Mouse (Mus musculus): ENCODE data around the gene Nploc4. TPM values are rescaled to one million over a fixed set of nuclear protein-coding genes. Genes with fewer than 3 reads are reported as not detected.

Nploc4 gene
- 55.7 and 56.8 TPM in 2 replicates for polyA plus RNA-seq (2016; fragmentation: Nextera tagmentation; extraction: Ambion mirVana)

DNA sequence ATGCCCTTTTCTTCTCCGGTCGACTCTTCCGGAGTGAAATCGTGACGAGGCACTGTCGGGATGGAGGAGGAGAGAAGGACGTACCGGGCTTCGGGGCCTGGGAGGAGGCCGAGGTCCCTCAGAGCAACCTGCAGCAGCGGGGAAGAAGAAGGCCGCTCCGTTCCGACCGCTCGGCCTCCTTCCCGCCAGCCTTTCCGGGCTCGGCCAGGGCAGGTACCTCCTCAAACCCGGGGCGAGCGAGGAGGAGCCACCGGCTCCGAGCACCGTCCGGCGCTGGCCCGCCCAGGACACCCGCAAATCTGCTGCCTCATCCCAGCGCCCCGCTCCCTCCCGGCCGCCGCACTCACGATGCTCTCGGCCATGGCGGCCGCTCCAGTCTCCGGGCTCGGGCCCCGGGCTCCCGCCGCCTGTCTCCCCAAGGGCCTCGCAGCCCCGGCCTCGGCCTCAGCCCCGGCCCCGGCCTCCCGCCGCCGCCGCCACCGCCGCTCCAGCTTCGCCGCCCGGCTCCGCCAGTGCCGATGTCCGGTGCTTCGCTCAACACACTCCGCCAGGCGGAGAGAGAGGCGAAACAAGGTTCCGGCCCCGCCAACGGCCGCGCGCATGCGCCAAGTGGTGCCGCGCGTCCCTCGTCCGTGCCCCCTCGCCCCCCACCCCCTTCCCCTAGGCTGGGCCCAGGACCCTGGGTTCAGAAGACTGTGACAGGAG, at the start of gene Nploc4:
TSS of gene Nploc4 (minus strand) at position 557 of the 705 bp plus-strand sequence.
- WGBS = under 1% methylated on average over 64 of the region's 77 CpGs
- Histone ChIP-seq H3K27me3 (ENCODE audit: low read depth, poor library complexity, severe bottlenecking) (no peaks in the 10 kb centered on the region), H3K4me1 (peaks cover 18% of the 10 kb centered on the region), H3K4me3 (peak within 1 kb of the TSS; percentile 99), H3K36me3 (peaks cover 37% of the 10 kb centered on the region), H3K9me3 (replicated peaks) (no peaks in the 10 kb centered on the region), H3K27ac (peak within 1 kb of the TSS; percentile 97)
- DNase-seq (ENCODE audit: low spot score) = peak; percentile 97

DNA sequence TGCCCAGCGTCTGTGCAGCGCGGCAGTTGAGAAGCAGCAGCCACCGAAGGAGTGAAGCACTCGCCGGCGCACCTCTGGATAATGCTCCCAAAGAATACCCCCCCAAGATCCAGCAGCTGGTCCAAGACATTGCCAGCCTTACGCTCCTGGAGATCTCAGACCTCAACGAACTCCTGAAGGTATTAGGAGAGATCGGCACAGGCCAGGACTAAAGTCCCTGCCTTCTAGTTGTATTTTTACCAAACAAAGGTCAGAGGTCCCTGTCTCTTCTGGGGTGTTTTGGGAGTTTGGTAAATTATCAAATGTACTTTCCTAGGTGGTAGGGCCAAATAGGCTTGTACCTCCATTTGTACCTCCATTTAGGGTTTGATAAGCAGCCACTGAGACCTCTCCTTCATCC, 47.7 kb upstream of the Nploc4 start:
- Histone ChIP-seq H3K36me3 (peaks cover 88% of the 10 kb centered on the region), H3K9me3 (replicated peaks) (no peaks in the 10 kb centered on the region), H3K4me3 (peak overlapping the region; percentile 98), H3K27me3 (ENCODE audit: low read depth, poor library complexity, severe bottlenecking) (no peaks in the 10 kb centered on the region), H3K27ac (peak overlapping the region; percentile 95), H3K4me1 (peaks cover 32% of the 10 kb centered on the region)
- no peak for DNase-seq (ENCODE audit: low spot score)
- 11% methylated on average over 10 of the region's 10 CpGs for WGBS

DNA sequence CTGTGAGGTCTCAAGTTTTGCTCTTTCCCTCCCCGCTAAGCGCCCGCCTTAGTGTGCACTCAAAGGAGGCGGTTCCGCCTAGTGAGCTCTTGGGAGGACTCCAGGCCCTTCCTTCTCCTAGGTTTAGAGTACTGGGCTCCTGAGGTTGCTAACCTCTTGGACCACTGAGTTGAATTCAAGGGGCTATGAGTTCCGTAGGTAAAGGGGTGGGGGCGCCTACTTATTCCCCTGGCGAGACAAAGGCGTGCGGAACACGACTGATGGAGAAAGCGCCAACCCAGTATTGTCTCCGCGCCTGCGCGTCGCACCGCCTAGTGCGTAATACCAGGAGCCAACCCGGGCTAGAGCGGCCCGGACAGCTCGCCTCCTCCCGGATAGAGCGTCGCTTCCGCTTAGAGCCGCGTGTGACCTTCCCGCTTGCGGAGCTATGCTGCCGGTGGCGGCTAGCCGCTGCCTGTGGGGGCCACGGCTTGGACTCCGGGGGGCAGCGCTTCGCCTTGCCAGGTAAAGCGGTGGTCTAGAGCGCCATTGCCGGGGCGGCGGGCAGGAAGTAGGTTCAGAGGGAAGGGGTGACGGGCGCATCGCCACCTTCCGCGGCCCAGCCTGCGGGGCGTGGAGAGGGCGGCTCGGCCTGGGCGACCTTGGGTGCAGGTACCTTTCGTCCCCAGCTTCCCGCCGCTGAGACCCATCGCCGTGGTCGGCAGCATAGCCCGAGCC, 46.9 kb upstream of the Nploc4 start, which contains the start of gene Mrpl12:
TSS of gene Mrpl12 (plus strand) at position 349 of the 717 bp plus-strand sequence.
- peak within 1 kb of the TSS; percentile 95 for H3K27ac ChIP-seq
- 1% methylated on average over 60 of the region's 60 CpGs for WGBS
- H3K36me3 ChIP-seq = peaks cover 88% of the 10 kb centered on the region
- DNase-seq (ENCODE audit: low spot score) = peak; percentile 93
- peak within 1 kb of the TSS; percentile 98 for H3K4me3 ChIP-seq
- H3K4me1 ChIP-seq = peaks cover 25% of the 10 kb centered on the region
- no peaks in the 10 kb centered on the region for H3K27me3 ChIP-seq (ENCODE audit: low read depth, poor library complexity, severe bottlenecking)
- no peaks in the 10 kb centered on the region for H3K9me3 ChIP-seq (replicated peaks)

DNA sequence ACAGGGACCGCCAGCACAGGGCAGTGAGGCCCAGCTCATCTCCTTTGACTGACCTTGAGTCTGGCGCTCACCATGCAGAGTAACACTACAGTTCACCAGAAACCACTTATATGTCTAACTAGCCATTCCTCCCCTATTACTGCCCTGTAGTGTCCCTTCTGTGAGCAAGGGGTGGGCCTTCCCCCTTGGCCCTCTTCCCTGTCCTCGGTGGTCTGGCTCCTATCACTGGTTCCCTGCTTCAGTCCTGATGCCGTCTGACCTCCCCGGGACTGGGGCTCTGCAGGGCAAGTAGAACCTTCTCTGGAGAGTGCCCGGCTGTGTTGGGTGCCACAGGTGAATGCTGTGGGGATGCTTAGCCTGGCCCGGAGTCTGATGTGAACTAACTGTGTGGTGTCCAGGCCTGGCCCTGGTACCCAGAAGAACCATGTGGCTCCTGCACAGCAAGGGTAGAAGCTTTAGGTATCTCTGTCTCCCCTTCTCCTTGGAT, 46.0 kb upstream of the Nploc4 start:
- Histone ChIP-seq H3K27ac (peak overlapping the region; percentile 95), H3K9me3 (replicated peaks) (no peaks in the 10 kb centered on the region), H3K36me3 (peaks cover 88% of the 10 kb centered on the region), H3K4me1 (peaks cover 21% of the 10 kb centered on the region), H3K4me3 (peak overlapping the region; percentile 98), H3K27me3 (ENCODE audit: low read depth, poor library complexity, severe bottlenecking) (no peaks in the 10 kb centered on the region)
- WGBS = 90% methylated on average over 7 of the region's 7 CpGs
- no peak for DNase-seq (ENCODE audit: low spot score)

- DNase-seq (ENCODE audit: low spot score) = no peak
- Histone ChIP-seq H3K9me3 (replicated peaks) (no peaks in the 10 kb centered on the region), H3K27me3 (ENCODE audit: low read depth, poor library complexity, severe bottlenecking) (no peaks in the 10 kb centered on the region), H3K36me3 (peaks cover 77% of the 10 kb centered on the region), H3K27ac (no peak overlapping the region), H3K4me1 (peaks cover 10% of the 10 kb centered on the region), H3K4me3 (no peak overlapping the region)
- 95% methylated on average over 6 of the region's 6 CpGs for WGBS
These were observed 34.5 kb upstream of the Nploc4 start for GRCm38 (mm10) chr11:120472052-120472451.

DNA sequence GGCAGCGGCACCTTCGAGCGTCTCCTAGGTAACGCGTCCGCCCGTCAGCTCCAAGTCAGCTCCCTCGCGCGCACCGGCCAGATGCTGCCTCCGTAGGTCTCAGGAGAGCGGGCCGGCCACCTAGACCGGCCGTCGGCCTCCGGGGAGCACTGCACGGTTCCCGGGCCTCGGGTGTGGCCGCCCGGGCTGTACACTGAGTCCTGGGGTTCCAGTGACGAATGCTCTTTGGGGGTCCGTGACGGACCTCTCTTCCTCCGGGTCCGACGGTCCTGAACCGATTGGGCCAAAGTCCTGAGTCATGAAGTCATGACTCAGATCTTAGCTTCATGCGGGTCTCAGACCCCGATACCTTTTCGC, 30.2 kb upstream of the Nploc4 start:
- peaks cover 69% of the 10 kb centered on the region for H3K36me3 ChIP-seq

GRCm38 (mm10) chr11:120467051-120467735, 29.7 kb upstream of the Nploc4 start, which contains the start of gene Arl16:
Gene Arl16, minus strand, starts transcription at chr11:120467607.
- peaks cover 27% of the 10 kb centered on the region for H3K4me1 ChIP-seq
- DNase-seq (ENCODE audit: low spot score) = peak; percentile 99
- H3K9me3 ChIP-seq (replicated peaks) = no peaks in the 10 kb centered on the region
- peak within 1 kb of the TSS; percentile 88 for H3K27ac ChIP-seq
- under 1% methylated on average over 54 of the region's 54 CpGs for WGBS
- H3K4me3 ChIP-seq = peak within 1 kb of the TSS; percentile 88
- H3K36me3 ChIP-seq = peaks cover 69% of the 10 kb centered on the region
- H3K27me3 ChIP-seq (ENCODE audit: low read depth, poor library complexity, severe bottlenecking) = no peaks in the 10 kb centered on the region

More for the DNA sequence above, 30.2 kb upstream of the Nploc4 start:
- no peak for DNase-seq (ENCODE audit: low spot score)
- H3K9me3 ChIP-seq (replicated peaks) = no peaks in the 10 kb centered on the region
- no peaks in the 10 kb centered on the region for H3K27me3 ChIP-seq (ENCODE audit: low read depth, poor library complexity, severe bottlenecking)
- H3K4me3 ChIP-seq = peak overlapping the region; percentile 88
- peaks cover 27% of the 10 kb centered on the region for H3K4me1 ChIP-seq
- under 1% methylated on average over 33 of the region's 33 CpGs for WGBS
- H3K27ac ChIP-seq = peak overlapping the region; percentile 88

- no peak for DNase-seq (ENCODE audit: low spot score)
- H3K4me3 ChIP-seq = peak overlapping the region; percentile 88
- H3K27ac ChIP-seq = no peak overlapping the region
- H3K36me3 ChIP-seq = peaks cover 69% of the 10 kb centered on the region
- no peaks in the 10 kb centered on the region for H3K9me3 ChIP-seq (replicated peaks)
- no peaks in the 10 kb centered on the region for H3K27me3 ChIP-seq (ENCODE audit: low read depth, poor library complexity, severe bottlenecking)
- WGBS = 97% methylated on average over 4 of the region's 4 CpGs
- H3K4me1 ChIP-seq = peaks cover 29% of the 10 kb centered on the region
These were observed 28.0 kb upstream of the Nploc4 start for GRCm38 (mm10) chr11:120465521-120465920.

DNA sequence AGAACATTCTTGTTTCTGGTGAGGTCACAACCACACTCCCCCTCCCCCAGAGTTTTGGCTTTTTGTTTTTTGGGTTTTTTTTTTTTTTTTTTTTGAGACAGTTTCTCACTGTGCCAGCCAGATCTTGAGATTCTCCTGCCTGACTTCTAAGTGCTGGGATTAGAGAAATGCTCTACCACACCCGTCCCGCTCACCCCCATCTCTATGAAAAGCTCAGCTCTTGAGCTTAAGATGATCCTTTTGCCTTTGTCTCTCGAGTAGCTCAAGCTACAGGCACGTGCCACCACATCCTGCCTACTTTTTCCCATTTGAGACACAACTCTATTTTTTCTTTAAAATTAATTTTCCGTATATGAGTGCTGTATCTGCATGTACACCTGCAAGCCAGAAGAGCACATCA, 26.9 kb upstream of the Nploc4 start:
- Histone ChIP-seq H3K36me3 (peaks cover 68% of the 10 kb centered on the region), H3K27ac (no peak overlapping the region), H3K4me1 (peaks cover 29% of the 10 kb centered on the region), H3K27me3 (ENCODE audit: low read depth, poor library complexity, severe bottlenecking) (no peaks in the 10 kb centered on the region), H3K9me3 (replicated peaks) (no peaks in the 10 kb centered on the region), H3K4me3 (no peak overlapping the region)
- WGBS = 89% methylated on average over 5 of the region's 5 CpGs
- DNase-seq (ENCODE audit: low spot score) = no peak

- 88% methylated on average over 2 of the region's 2 CpGs for WGBS
- no peak overlapping the region for H3K27ac ChIP-seq
- H3K27me3 ChIP-seq (ENCODE audit: low read depth, poor library complexity, severe bottlenecking) = no peaks in the 10 kb centered on the region
- peaks cover 70% of the 10 kb centered on the region for H3K36me3 ChIP-seq
- H3K4me3 ChIP-seq = no peak overlapping the region
- no peaks in the 10 kb centered on the region for H3K9me3 ChIP-seq (replicated peaks)
- DNase-seq (ENCODE audit: low spot score) = no peak
- H3K4me1 ChIP-seq = peaks cover 35% of the 10 kb centered on the region
These were observed 26.0 kb upstream of the Nploc4 start for GRCm38 (mm10) chr11:120463536-120463935.

DNA sequence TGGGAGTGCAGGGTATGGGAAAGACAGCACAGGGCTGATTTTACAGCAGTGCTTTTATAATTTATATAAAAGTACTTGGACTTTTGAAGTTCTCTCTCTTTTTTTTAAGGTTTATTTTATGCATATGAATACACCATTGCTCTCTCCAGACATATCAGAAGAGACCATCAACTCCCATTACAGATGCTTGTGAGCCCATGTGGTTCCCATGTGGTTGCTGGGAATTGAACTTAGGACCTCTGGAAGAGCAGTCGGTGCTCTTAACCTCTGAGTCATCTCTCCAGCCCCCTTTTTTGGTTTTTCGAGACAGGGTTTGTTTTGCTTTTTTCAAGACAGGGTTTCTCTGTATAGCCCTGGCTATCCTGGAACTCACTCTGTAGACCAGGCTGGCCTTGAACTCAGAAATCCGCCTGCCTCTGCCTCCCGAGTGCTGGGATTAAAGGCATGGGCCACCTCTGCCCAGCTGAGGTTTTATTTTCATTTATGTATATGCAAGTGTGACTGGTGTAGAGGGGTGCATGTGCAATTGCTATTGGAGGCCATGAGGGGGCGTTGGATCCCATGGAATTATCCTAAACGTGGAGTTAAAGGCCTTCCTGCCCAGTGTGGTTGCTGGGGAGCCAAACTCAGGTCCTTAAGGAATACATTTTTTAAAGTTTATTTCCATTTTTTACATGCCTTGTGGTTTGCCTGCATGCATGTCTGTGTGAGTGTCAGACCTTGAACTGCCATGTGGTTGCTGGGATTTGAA, 21.5 kb upstream of the Nploc4 start:
- H3K36me3 ChIP-seq = peaks cover 68% of the 10 kb centered on the region
- WGBS = 71% methylated on average over 6 of the region's 6 CpGs

More for the DNA sequence above, 21.5 kb upstream of the Nploc4 start:
- no peaks in the 10 kb centered on the region for H3K27me3 ChIP-seq (ENCODE audit: low read depth, poor library complexity, severe bottlenecking)
- H3K9me3 ChIP-seq (replicated peaks) = no peaks in the 10 kb centered on the region
- H3K4me3 ChIP-seq = peak overlapping the region; percentile 98
- peak overlapping the region; percentile 97 for H3K27ac ChIP-seq
- DNase-seq (ENCODE audit: low spot score) = no peak
- peaks cover 31% of the 10 kb centered on the region for H3K4me1 ChIP-seq
